Mouse (Mus musculus) limb, embryonic 14.5 days (tissue): ENCODE measurements at regions not wholly inside any gene's neighbourhood (a gene's known extent, or its start where the extent isn't known, plus 50 kb on each side); places are given as distances from the start of the nearest gene placed in this dataset.
A peak's percentile ranks its signal among the peaks of the same experiment; 100 is the strongest.

Experiments
- ATAC-seq: fragments of 200-750 bp; cut with Nextera tagmentation; 2 replicates; pipeline ENCODE4 v1.8.0; 2017; ENCODE audit warnings: low read depth, moderate number of reproducible peaks, moderate TSS enrichment; ENCODE audit not compliant: low FRiP score
- DNase-seq: peaks from one replicate; pipeline ENCODE4 v3.0.0-alpha.2; 2015; ENCODE audit warnings: low spot score
- H3K27ac ChIP-seq: fragments of 300-500 bp; sonication (generic); replicated peaks from 2 replicates; pipeline ENCODE4 v1.5.1; 2014; ENCODE audit warnings: low read depth, mild to moderate bottlenecking, low read length, moderate library complexity, mixed read lengths
- H3K27me3 ChIP-seq: fragments of 300-500 bp; sonication (generic); 2 replicates; pipeline ENCODE4 v1.6.1; 2014; ENCODE audit warnings: low read length, mixed read lengths; ENCODE audit not compliant: control insufficient read depth, insufficient read depth
- H3K36me3 ChIP-seq: fragments of 300-500 bp; sonication (generic); 2 replicates; pipeline ENCODE4 v1.6.1; 2014; ENCODE audit warnings: mild to moderate bottlenecking, low read length, moderate library complexity, mixed read lengths; ENCODE audit not compliant: control insufficient read depth, insufficient read depth
- H3K4me1 ChIP-seq: fragments of 300-500 bp; sonication (generic); 2 replicates; pipeline ENCODE4 v1.6.1; 2014; ENCODE audit warnings: antibody characterized with exemption, low read length, mixed read lengths; ENCODE audit not compliant: control insufficient read depth, insufficient read depth
- H3K4me2 ChIP-seq: fragments of 300-500 bp; sonication (generic); replicated peaks from 2 replicates; pipeline ENCODE4 v1.6.1; 2014; ENCODE audit warnings: low read depth, mild to moderate bottlenecking, low read length, moderate library complexity; ENCODE audit not compliant: severe bottlenecking
- H3K4me3 ChIP-seq: fragments of 300-500 bp; sonication (generic); replicated peaks from 2 replicates; pipeline ENCODE4 v1.5.1; 2014; ENCODE audit warnings: low read length
- H3K9ac ChIP-seq: fragments of 300-500 bp; sonication (generic); 2 replicates; pipeline ENCODE4 v1.6.1; 2014; ENCODE audit warnings: mild to moderate bottlenecking, low read depth, low read length, moderate library complexity; ENCODE audit not compliant: severe bottlenecking
- H3K9me3 ChIP-seq: fragments of 300-500 bp; sonication (generic); 2 replicates; pipeline ENCODE4 v1.6.1; 2016; ENCODE audit warnings: low read length; ENCODE audit not compliant: control insufficient read depth
- POLR2A ChIP-seq: fragments of 200-500 bp; IDR thresholded peaks from 2 replicates; pipeline ENCODE4 v1.8.0; 2012; ENCODE audit warnings: inconsistent platforms, mild to moderate bottlenecking, moderate library complexity, borderline replicate concordance; ENCODE audit not compliant: insufficient read depth, insufficient read length; ENCODE audit errors: extremely low read depth
- WGBS: fragments of 180-500 bp; shearing (Covaris S2); extraction: QIAGEN DNeasy Blood & Tissue Kit; methylation state at CpG from one replicate; pipeline ENCODE4 v1.1.7; 2014; 5-methylcytosine and 5-hydroxymethylcytosine counted together

DNA sequence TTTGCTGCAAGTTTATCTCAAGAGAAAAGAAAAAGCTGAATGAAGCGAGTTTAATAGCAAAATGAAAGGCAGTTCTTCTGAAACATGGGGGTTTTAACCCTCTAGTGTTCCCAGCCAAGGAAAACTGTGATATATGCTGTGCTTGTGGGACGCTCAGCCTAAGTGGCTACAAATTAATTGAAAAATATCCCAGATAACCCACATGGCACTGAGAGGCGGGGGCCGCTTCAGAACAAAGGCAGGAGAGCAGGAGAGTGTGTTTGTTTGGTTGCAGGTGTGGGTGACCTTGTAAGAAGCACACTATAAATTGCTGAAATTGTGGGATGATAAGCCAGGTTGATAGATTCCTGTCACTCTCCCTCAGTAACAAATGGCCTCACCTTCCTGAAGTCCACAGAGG lies 154.7 kb upstream of the Mpped2 start:
- DNase-seq (no peak), ATAC-seq (no peak)
- Histone ChIP-seq H3K4me2 (no peak overlapping the region), H3K27me3 (no peaks in the 10 kb centered on the region), H3K4me1 (no peaks in the 10 kb centered on the region), H3K9ac (no peak overlapping the region), H3K4me3 (no peak overlapping the region), H3K9me3 (no peaks in the 10 kb centered on the region), H3K27ac (no peak overlapping the region), H3K36me3 (no peaks in the 10 kb centered on the region)
- TF ChIP-seq POLR2A = no peak
- 63% methylated on average over 4 of the region's 4 CpGs for WGBS

DNA sequence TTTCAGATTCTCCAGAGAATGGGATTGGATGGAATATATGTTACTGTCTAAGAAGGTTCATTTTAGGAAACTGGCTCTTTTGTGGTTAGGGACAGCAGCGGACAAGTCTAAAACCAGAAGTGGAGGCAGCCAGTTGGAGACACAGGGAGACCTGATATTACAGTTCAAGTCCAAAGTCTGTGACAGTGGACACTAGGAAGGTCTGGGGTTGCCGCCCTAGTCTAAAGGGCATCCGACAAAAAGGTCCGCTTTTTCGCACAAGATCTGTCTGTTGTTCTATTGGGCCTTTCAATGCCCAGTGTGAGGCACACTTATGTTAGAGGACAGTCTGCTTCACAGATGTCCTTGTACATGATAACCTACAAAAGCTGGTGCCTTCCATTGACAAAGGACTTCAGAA lies 152.9 kb upstream of the Mpped2 start:
- 96% methylated on average over 5 of the region's 5 CpGs for WGBS
- H3K9me3 ChIP-seq = no peaks in the 10 kb centered on the region
- ATAC-seq (no peak), DNase-seq (no peak)
- no peaks in the 10 kb centered on the region for H3K36me3 ChIP-seq
- H3K27me3 ChIP-seq = no peaks in the 10 kb centered on the region
- H3K4me2 ChIP-seq = no peak overlapping the region
- H3K27ac ChIP-seq = no peak overlapping the region
- TF ChIP-seq POLR2A = no peak
- H3K9ac ChIP-seq = no peak overlapping the region
- H3K4me3 ChIP-seq = no peak overlapping the region
- no peaks in the 10 kb centered on the region for H3K4me1 ChIP-seq

DNA sequence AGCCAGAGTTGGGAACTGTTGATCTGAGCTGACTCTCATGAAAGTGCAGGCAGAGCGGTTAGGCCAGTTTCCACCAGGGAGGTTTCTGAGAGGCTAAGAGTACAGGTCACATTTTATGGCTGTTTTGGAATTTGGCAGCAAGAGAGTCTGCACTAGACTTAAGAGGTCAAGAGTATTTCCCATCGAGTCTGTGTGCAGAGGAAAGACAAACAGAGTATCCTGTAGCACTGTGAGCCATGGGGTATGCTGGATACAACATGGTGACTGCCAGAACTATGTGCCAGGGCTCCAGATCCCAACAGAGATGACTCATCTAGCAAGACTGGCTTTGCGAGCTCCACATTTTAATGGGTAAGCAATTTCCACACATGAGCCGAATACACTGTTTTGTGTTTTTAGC lies 146.0 kb upstream of the Mpped2 start:
- no peak overlapping the region for H3K27ac ChIP-seq
- H3K4me2 ChIP-seq = no peak overlapping the region
- DNase-seq (peak; percentile 34), ATAC-seq (0 out of 2 replicates have a peak, but pooled peaks have one; percentile 34)
- no peaks in the 10 kb centered on the region for H3K27me3 ChIP-seq
- no peak overlapping the region for H3K9ac ChIP-seq
- 55% methylated on average over 4 of the region's 4 CpGs for WGBS
- H3K36me3 ChIP-seq = no peaks in the 10 kb centered on the region
- no peak overlapping the region for H3K4me3 ChIP-seq
- no peaks in the 10 kb centered on the region for H3K9me3 ChIP-seq
- H3K4me1 ChIP-seq = no peaks in the 10 kb centered on the region
- no peak for TF ChIP-seq POLR2A

DNA sequence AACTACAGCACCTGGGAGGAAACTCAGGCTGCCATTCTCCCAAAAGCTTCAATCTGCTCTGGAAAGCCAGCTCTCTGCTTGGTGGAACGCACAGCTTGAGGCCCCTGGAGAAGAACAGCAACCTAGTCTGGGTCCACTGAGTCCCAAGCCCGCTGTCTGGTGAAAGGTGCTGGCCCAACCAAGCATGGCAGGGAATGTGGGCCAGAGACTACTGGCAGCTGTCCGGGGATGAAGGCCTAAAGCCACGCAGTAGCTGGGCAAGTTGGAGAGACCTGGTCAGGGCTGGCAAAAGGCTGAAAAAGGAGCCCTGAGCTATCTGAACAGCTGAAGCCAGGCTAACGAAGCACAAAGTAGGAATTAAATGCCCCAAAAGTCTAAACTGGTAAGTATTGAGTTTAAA lies 139.4 kb upstream of the Mpped2 start:
- Histone ChIP-seq H3K4me3 (no peak overlapping the region), H3K4me2 (no peak overlapping the region), H3K9me3 (no peaks in the 10 kb centered on the region), H3K27ac (no peak overlapping the region), H3K36me3 (no peaks in the 10 kb centered on the region), H3K4me1 (no peaks in the 10 kb centered on the region), H3K9ac (no peak overlapping the region), H3K27me3 (no peaks in the 10 kb centered on the region)
- TF ChIP-seq POLR2A = no peak
- ATAC-seq (no peak), DNase-seq (no peak)
- WGBS = 84% methylated on average over 5 of the region's 5 CpGs

DNA sequence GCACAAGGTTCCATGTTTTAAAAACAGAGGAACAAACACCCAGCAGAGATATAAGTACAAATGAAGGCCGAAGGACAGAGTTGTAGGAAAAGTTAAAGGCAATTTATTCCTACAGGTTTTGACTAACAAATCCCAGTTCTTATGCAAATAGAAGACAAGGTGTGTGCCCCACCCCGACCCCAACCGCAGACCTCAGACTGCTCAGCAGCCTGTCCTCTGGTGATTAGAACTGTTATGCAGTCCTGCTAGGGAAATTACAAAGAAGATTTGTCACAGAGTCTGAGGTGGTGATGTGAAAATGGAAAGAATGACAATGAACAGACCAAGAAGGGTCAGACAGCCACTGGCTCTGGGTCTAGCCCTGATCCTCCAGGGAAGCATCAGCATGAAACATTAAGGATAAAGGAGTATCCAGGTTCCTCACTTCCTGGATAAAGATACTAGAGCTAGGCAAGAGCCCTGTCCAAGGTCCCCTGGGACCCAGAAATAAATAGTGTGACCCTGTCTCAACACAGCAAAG lies 131.4 kb upstream of the Mpped2 start:
- H3K36me3 ChIP-seq = no peaks in the 10 kb centered on the region
- TF ChIP-seq POLR2A = no peak
- no peak overlapping the region for H3K27ac ChIP-seq
- 68% methylated on average over 3 of the region's 3 CpGs for WGBS
- no peak overlapping the region for H3K4me3 ChIP-seq
- H3K4me1 ChIP-seq = no peaks in the 10 kb centered on the region
- no peaks in the 10 kb centered on the region for H3K9me3 ChIP-seq
- ATAC-seq (no peak), DNase-seq (no peak)
- H3K9ac ChIP-seq = no peak overlapping the region
- H3K27me3 ChIP-seq = no peaks in the 10 kb centered on the region
- H3K4me2 ChIP-seq = no peak overlapping the region

DNA sequence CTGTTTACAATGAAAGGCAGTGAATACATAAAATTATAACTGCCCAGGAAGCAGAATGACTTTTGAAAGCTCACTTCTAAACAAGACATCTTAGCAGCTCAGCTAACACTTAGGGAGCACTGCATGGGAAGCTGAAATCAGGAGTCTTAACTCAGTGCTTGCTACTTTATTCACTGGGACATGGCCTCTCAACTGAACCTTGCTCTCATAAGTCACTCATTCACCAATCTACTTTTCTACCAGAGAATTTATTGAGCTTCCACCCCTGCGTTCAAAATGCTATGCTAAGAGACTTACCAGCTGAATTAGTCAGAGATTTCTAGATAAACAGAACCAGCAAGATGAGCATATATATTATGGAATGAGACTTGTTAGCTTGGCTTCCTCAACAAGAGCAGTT lies 122.8 kb upstream of the Mpped2 start:
- Histone ChIP-seq H3K36me3 (no peaks in the 10 kb centered on the region), H3K9ac (no peak overlapping the region), H3K9me3 (no peaks in the 10 kb centered on the region), H3K27me3 (no peaks in the 10 kb centered on the region), H3K4me1 (no peaks in the 10 kb centered on the region), H3K27ac (no peak overlapping the region), H3K4me3 (no peak overlapping the region), H3K4me2 (no peak overlapping the region)
- ATAC-seq (no peak), DNase-seq (no peak)
- WGBS = 82% methylated on average over 1 of the region's 1 CpGs
- no peak for TF ChIP-seq POLR2A
